Mouse (Mus musculus): ENCODE data around the gene Gpc1.

DNA sequence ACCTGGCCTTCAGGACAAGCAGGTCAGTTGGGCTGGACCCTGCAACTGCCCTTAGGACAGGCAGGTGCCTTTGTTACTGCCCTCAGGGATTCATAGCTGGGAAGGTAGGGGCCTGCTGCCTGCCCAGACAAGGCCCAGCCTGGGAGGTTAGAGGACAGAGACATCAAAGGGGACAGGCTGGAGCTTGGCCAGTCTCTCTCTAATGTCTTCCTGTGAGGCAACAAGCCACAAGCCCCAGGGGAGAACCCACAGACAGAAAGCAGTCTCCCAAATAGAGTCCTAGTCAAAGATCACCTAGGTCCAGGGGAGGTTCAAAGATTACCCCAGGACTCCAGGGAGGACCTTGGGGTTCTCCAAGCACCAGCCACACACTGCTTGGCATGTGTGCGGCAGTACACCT lies 29.1 kb upstream of the Gpc1 start:
- no peak for TF ChIP-seq TAL1 (IDR thresholded peaks at IDR 0.05; ENCODE audit: low read length)
- TF ChIP-seq GATA1 (IDR thresholded peaks at IDR 0.05; ENCODE audit: low read length): no peak
